Mouse (Mus musculus) CD4-positive, CD25-positive, alpha-beta regulatory T cell, adult 4 months (primary cell): ENCODE measurements around the gene Olfml2a. TPM values are rescaled to one million over a fixed set of nuclear protein-coding genes. Genes with fewer than 3 reads are reported as not detected.
"Not testable (repeated sequence)": the region's sequence is repeated elsewhere in the genome, so short reads cannot be mapped to it uniquely, and the experiment has no call there.

Experiments
- ATAC-seq: one replicate; pipeline ENCODE4 v1.8.0; 2017
- polyA plus RNA-seq, 2 experiments: library from polyadenylated mRNA; unstranded; fragments of 100-300 nt; shearing (Covaris generic); gene quantifications; one replicate each; pipeline ENCODE4 v1.2.1; 2017

Olfml2a gene
- polyA plus RNA-seq, 2 experiments from 2014 or later = not detected

DNA sequence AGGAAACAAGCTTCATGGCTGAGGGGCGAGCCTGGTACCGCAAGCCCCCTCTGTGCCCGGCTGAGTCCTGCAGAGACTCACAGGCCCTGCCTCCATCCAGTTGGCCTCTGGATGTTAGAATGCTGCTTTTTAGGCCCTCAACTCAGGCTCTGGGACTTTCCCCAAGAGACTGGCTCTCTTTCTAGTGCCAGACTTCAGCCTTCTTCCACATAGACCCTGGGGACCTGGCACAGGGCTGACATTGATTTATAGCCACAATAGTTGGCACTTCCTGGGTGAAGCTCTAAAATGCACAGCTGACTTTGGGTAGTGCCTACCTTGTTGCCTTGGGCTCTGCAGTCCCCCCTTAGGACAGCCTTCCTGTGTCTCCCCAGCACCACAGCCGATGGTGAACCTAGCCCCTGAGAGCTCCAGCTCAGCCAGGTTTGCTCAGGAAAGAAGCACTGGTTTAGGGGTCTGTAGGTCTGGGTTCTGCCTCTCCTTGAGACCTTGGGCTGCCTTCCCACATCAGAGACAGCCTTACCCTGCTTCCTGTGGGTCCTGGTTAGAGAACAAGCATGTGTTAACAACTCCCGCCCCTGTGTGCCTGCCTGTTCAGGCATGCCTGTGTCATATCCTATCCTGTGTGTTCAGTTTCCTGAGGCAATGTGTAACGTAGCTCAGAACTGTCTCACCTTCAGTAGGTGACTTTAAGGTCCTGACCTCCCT lies 56.2 kb downstream of the Olfml2a start:
- no peak for ATAC-seq

DNA sequence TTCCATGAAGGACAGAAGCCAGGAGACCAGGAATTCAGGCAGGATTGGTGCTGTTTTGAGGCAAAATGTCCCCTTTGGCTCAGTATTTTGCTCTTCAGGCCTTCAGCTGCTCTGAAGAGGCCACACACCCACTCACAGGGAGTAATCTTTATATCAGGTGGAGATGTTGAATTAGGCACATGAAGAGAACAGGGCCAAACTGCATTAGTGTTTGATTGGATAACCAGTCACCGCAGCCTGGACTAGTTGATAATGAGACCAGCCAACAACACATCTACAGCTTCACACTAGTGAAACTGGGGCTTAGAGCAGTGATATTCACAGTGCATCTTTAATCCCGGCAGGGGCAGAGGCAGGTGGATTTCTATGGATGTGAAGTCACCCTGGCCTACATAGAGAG lies 57.2 kb downstream of the Olfml2a start:
- ATAC-seq = no peak

DNA sequence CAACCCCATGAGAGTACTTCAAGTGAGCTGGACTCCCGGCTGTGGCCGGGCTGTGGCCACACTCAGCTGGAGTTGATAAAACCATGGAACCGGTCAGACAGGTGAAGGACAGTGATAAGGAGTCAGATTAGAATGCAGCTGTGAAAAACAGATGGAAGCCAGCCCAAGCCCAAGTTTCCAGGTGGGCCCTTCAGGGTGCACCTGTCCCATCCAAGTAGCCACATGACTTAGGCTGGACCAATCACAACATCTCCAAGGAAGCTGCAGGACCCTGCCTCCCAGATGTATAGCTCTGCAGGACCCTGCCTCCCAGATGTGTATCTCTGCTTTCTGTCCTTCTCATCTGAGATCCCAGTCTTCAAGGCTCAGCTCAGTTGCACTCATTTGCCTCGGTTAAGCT lies 60.2 kb downstream of the Olfml2a start:
- ATAC-seq = no peak

DNA sequence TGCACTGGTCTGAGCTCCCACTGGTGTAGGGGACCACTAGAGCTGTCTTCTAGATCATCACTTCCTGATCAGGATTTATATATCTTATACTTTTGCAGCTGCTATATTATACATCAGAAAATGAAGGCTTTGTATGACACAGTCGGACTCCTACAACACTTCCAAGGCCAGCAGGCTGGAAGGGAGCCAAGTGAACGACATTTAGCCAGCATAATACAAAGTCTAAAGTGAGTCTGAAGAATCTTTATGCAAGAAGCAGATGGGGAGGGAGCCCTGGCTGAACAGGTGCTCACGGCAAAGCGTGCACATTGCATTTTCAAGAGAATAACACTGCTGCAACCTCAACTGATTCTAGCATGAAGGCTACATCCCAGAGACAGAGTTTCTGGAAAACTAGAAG lies 60.7 kb downstream of the Olfml2a start:
- ATAC-seq = no peak

DNA sequence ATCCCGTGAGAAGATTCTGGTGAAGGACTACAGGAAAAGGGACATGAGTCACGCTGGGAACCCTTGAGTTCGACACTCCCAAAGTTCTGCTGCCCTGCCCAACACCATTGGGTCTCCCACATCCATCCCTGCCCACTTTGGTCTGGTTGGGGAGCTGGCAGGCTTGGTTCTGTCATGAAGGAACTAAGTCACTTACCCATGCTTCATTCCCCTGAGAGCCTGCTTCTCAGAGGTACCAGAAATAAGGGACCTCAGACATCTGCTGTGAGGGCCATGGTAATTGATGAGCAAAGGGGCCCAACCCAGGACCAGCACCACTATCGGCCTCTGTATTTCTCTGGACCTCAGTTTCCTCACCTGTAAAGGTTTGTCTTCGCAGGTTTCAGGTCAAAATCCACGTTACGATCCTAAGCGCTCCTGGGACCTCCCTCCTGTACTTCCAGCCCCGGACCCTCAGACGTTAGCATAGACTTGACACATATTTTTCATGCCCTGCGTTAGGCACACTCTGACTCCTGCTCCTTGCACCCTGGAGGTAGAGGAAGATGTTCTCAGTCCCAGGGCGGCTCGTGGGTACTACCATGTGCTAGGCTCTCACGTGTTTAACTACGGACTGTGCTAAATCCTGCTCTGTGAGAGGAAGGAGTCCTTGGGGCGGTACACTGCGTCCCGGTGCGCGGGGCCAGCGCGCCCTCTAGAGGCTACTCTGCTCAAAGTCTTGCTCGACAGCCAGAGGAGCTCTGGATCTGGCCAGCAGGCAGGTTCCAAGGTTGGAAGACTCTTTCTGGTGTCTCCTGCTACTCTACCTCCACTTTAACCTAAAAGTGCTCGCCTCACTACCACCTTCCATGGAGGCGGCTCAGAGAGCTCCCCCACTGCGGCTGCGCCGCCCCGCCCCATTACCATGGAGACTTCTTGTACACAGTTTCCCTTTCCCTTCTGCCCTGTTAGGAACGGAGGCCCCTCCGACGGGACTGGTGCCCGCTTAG lies 65.9 kb downstream of the Olfml2a start, which contains the start of gene Wdr38:
TSS of gene Wdr38 (plus strand) at position 91 of the 989 bp plus-strand sequence.
- ATAC-seq = peak; percentile 95

DNA sequence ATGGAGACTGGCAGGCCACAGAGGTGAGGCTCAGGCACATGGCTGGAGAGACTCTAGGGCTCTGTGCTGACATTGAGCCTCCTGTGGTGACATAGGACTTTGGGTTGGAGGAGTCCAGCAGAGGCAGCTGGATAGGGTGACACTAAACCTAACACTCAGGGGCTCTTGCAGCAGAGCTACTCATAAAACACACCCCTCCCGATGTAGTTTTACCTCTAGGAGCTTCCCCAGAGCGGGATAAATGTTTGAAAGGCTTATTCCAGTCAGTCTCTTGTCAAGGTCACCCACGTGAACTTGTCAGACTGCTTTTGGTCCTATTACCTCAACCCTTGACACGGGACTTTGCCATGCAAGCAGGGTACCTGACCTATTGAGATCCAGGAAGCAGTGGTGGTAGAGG lies 67.6 kb downstream of the Olfml2a start:
- no peak for ATAC-seq

DNA sequence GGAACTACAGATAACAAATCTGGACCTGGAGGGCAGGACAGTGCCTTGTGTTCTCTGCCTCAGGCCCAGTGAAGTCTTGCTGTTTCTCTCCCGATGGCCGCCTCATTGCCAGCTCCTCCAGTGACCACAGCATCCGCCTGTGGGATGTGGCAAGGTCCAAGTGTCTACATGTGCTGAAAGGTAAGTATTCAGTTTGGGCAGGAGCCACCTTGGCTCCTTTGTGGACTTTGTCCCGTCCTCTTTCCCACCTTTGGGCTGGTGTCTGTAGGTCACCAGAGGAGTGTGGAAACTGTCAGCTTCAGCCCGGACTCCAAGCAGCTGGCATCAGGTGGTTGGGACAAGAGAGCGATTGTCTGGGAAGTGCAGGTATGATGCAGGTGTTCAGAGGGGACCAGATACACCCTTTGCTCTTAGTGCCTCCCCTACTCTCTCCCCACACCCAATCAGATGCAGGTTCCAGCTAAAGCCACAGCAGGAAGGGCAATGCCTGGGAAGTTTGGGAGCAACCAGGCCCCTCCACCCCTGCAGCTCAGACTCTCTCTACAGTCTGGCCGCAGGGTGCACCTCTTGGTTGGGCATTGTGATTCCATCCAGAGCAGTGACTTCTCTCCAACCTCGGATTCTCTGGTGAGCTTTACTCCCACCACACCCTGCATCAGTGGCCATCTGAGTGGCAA lies 68.3 kb downstream of the Olfml2a start:
- no peak for ATAC-seq

DNA sequence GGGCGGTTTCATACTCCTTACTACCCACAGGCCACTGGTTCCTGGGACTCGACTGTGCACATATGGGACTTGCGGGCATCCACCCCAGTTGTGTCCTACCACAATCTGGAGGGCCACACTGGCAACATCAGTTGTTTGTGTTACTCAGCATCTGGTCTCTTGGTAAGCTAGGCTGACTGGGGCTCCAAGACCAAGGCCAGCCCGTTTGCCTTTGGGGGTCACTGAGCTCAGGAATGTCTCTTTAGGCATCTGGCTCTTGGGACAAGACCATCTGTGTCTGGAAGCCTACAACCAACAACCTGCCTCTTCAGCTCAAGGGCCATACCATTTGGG lies 68.8 kb downstream of the Olfml2a start:
- ATAC-seq = no peak

DNA sequence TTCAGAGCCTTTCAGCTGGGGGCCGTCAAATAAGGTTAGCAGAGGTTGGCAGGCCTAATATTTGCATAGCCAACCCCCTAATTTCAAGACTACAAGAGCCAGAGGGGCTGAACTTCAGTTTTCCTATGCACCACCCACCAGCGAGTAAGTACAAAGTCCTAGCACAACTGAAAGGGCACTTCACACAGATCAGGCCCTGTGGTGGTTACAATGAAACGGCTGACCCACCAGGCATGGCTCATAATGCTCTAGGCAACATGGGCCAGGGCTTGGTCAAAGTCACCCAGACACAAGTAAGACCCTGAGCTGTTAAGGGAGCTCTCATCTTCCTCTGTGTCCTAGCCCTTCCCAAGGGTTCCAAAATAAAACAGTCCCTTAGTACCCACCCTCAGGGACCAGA lies 70.1 kb downstream of the Olfml2a start:
- ATAC-seq = no peak

DNA sequence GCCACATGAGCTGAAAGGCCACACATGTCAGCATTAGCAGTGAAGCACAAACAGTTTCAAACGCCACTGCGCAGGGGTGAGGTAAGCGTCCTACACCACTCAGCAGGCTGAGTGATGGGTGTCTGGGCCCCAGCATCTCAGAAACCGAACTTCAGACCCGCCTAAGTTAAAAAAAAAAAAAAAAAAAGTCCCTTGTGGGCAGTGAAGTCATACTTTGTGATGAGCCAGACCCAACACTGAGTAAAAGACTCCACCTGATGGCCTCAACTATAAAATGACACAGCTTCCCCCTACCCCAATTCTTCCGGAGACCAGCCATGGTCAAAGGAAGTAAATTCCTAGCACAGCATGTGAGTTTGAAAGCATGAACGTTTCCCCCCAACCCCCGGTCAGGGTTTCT lies 71.3 kb downstream of the Olfml2a start:
- ATAC-seq = no peak

DNA sequence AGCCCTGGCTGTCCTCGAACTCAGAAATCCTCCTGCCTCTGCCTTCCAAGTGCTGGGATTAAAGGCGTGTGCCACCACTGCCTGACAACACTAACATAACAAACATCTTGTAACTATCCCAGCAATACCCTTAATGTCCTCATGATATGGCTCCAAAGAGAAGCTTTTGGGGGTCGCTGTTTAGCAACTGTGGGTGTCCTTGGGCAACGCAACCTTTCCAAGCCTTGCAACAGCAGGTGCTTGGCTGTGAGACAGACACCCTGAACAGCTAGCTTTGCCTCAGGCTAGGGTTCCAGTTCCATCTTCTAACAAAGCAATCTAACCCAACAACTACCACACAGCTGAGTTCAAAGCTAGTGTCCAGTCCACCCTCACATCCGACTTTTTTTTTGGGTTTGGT lies 71.7 kb downstream of the Olfml2a start:
- ATAC-seq = no peak

DNA sequence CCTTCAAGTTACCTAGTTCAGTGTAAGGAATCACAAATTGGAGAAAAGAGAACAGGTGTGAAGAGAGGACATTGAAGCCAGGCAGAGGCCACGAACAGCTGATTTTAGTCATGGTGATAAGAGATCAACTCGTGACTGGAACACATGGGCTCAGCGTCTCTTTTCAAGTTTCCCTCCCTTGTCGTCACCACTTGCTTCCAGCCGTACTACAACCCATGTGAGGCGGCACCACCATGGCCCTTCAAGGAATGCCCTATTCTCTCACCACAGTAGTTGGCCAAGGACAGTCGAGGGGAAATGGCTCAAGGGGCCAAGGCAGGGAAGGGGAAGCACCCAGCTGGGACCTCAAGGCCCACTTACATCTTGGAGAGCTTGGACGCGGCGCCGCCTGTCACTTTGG lies 72.6 kb downstream of the Olfml2a start:
- ATAC-seq = no peak

DNA sequence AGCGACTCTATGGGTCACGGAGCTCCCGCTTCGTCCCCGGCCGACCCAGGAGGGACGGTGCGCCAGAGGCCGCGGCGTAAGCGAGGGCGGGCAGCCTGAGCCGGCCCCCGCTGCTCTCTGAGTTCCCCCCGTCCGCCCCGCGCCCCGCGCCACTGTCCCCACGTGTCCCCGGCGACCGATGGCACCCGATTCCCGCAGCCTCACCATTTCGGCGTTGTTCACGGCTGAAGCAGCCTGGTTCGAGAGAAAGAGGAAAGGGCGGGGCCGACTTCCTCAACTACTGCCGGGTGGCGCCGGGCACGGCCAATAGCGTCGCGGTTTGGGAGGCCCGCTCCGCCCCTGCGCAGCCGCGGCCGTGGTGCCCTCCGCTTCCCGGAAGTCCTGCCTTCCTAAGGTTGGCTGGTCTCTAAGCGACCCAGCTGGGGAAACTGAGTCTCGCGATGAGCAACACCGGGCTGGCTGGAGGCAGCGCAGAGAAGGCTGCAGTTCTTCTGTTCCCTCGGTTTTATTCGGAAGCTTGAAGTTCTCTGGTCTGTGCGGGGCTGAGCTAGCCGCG lies 73.2 kb downstream of the Olfml2a start, which contains the start of gene Arpc5l:
TSS of gene Arpc5l (plus strand) at position 469 of the 556 bp plus-strand sequence.
- ATAC-seq = peak; percentile 78

DNA sequence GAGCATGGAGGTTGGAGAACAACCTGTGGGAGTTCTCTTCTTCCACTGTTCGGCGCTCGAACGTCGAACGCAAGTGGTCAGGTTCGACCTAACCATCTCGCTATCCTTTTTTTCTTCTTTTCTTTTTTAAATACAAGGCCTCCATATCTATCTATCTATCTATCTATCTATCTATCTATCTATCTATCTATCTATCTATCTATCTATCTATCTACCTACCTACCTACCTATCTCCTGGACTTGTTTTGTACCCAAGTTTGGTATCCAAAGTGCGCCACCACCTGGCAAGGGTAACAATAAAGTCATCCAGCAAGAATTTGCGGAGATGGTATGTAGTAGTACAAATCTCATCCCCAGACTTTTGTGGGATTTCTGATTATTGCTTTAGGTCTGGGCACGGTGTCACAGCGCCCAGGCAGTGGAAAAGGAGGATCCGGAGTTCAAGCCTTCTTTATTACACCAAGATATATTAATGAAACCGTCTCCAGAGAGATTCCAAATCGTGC lies 73.8 kb downstream of the Olfml2a start, which contains the start of gene Rpl35:
TSS of gene Rpl35 (minus strand) at position 51 of the 506 bp plus-strand sequence.
- ATAC-seq = no peak

DNA sequence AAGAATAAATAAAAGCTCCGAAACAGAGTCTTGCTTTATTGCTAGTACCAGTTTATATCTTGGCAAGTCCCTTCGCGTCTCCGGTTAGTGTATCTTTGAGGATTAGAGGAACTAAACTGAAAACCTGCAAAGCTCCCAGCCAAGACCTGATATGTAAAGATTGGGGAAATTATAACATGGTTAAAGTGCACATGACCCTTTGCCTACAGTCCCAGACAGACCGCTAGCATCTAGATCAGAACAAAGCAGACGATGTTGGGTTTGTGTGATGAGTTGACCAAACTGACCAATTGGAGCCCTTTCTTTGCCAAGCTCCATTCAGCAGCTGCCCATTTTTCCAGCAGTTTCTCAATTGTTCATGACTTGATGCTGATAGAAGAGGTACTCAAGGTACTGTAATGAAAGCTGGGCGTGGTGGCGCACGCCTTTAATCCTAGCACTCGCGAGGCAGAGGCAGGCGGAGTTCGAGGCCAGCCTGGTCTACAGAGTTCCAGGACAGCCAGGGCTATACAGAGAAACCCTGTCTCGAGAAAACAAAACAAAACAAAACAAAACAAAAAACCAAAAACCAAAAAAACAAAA lies 74.5 kb downstream of the Olfml2a start:
- ATAC-seq = no peak

DNA sequence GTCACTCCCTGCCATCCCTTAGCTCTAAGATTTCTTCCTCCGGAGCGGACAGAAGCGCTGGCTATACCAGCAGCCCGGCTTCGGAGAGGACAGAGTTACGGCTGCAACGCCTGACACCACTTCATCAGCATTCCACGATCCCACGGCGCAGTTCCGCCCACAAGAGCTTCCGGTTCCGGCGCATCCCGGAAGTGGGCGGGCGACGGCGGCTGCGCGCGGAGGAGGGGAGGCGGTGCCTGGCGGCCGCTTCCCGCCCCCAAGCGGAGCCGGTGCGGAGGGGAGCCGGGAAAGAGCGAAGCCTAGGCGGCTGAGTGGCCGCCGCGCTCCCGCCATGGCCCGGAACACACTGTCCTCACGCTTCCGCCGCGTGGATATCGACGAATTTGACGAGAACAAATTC lies 76.1 kb downstream of the Olfml2a start:
- peak; percentile 71 for ATAC-seq

DNA sequence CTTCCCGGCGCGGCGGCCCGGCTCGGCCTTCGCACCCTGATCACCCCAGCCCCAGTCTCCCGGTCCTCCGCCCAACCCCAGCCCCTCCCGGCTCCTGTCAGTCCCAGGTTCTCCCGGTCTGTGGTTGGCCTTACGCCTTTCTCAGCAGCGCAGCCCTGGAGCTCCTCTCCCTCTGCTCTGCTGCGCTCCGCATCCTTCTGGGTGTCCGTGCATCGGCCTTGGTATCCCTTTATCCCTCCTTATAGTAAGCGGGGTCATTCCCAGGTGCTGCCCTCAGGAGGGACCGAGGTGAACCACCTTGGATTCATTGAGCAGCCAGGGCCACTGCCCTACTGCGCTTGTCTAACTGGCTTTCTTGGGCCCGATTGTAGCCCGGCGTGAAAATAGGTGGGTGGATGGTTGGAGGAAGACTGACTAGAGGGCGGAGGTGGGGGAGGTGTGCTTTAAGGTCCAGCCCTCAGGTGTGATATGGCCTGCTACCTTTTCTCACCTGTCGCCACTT lies 76.6 kb downstream of the Olfml2a start:
- ATAC-seq = peak; percentile 1

DNA sequence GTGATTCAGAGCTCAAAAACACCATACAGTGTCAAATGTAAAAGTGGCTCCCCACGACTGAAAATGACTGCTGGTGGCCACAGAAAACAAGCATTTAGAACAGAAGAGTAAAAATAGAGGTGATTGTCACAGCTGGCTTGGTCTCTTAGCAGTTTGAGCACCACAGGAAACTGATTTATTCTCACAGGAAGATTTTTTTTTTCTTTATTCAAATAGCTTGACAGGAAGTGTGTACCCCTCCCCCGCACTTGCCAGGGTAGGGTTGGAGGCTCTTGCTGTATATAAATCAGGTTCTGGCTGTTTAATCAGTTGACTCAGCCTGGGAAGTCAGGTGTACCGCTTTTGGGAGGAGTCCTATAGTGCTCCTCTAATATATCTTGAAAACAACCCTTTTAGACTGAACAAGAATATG lies 77.2 kb downstream of the Olfml2a start:
- peak; percentile 61 for ATAC-seq

DNA sequence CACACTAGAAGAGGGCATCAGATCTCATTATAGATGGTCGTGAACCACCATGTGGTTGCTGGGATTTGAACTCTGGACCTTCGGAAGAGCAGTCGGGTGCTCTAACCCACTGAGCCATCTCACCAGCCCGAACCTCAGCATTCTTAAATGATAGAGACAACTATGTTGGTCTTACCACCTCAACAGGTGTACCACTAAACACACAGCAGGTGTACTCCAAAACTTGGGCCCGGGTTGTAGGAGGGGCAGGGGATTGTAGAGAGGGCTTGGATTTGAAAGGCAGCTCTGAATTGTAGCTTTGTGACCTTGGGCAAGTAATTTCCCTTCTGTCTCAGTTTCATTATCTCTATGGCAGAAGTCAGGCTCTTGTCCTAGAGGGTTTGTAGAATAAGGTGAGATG lies 78.4 kb downstream of the Olfml2a start:
- ATAC-seq = not testable (repeated sequence)

DNA sequence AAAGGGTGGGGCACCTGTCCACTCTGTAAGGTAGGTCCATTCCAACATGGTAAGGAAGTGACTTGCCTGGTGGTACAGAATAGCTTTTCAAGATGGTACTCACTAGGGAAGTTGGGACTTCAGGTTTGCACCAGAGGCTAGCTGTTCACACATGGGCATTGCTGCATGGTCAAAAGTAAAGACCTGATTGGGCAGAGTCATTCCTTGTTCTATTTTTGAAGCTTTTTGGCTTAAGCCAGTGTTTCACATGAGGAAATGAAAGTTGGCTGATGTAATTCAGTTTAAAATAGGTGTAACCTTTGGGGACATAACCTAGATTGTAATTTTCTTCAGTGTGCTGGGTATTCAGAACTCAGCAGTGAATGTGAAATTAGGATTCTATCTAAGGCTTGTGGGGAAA lies 79.5 kb downstream of the Olfml2a start:
- no peak for ATAC-seq

DNA sequence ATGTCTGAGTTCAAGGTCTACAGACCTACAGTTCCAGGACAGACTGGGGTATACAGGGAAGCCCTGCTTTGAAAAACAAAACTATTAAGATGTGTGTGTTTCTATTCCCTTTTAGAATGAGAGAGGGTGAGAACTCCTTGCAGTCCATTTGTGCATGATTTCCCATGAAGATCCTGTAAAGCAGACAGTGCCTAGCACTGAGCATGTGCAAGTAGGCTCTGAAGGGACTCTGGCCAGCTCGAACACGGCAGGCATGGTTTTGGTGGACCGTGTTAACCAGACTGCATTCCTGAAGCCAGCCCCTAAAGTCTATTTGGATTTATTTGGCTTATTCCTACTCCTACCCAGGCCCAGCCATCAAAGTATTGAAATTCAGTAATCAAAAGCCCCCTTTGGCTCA lies 80.2 kb downstream of the Olfml2a start:
- no peak for ATAC-seq

DNA sequence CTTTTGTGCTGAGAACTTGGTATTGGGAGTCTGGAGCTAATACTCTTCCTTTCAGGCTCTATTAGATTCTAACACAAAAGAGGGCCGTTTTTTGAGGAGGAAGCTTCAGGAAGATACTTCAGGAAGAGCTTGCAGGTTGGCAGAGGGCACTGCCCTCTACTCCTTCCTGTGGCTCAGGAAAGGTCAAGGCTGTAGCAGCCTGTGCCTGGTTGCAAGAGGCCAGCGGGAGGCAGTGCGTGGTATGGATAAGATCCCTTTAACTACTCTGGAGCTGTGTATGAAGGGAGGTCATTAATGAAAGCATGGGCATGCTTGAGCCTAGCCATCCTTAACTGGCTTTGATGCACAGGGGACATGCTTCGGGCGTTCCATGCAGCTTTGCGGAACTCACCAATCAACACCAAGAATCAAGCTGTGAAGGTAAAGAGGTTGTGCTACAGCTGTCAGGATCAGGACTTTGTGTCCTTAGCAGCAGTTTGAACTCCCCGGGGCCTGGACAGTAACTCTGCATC lies 81.0 kb downstream of the Olfml2a start:
- no peak for ATAC-seq
